Mouse (Mus musculus) C2C12 (cell line): ENCODE data around the gene Cmah.

Experiments used
- CEBPB ChIP-seq: IDR thresholded peaks from one replicate; pipeline ENCODE4 v1.6.1; 2011; ENCODE audit warnings: low read depth, mild to moderate bottlenecking, control low read depth, moderate library complexity
- CTCF ChIP-seq: IDR thresholded peaks from one replicate; pipeline ENCODE4 v1.5.1; 2011; ENCODE audit not compliant: control insufficient read depth, insufficient read depth, insufficient read length
- FOSL1 ChIP-seq: IDR thresholded peaks from one replicate; pipeline ENCODE4 v1.8.0; 2011; ENCODE audit warnings: mild to moderate bottlenecking, low read length; ENCODE audit not compliant: poor library complexity, insufficient read depth, severe bottlenecking
- MAX ChIP-seq: IDR thresholded peaks from one replicate; pipeline ENCODE4 v1.6.1; 2011; ENCODE audit warnings: mild to moderate bottlenecking, control low read depth
- MYOD1 ChIP-seq: IDR thresholded peaks from one replicate; pipeline ENCODE4 v1.6.1; 2011; ENCODE audit warnings: low read depth; ENCODE audit not compliant: control insufficient read depth, insufficient read length
- MYOG ChIP-seq: IDR thresholded peaks from one replicate; pipeline ENCODE4 v1.6.1; 2011; ENCODE audit not compliant: control insufficient read depth, insufficient read length; ENCODE audit errors: extremely low read depth
- USF1 ChIP-seq: IDR thresholded peaks from one replicate; pipeline ENCODE4 v1.6.1; 2011; ENCODE audit warnings: low read depth, mild to moderate bottlenecking, control low read depth, moderate library complexity

- TF ChIP-seq CTCF (no peak), MYOG (no peak), USF1 (no peak), MAX (no peak), MYOD1 (no peak), CEBPB (no peak), FOSL1 (no peak)
Observed at GRCm38 (mm10) chr13:24380713-24381112, 53.5 kb downstream of the Cmah start.
